Mouse (Mus musculus) small intestine, adult 2 months (tissue): Measurements from ENCODE around the gene Neurl3. TPM values are rescaled to one million over a fixed set of nuclear protein-coding genes. Genes with fewer than 3 reads are reported as not detected.
A peak's percentile ranks its signal among the peaks of the same experiment; 100 is the strongest.

Source experiments
- H3K27ac ChIP-seq: fragments of 200-500 bp; 2 replicates; pipeline ENCODE4 v1.5.1; 2012; ENCODE audit warnings: low read depth, low read length, control low read depth, inconsistent platforms; ENCODE audit not compliant: insufficient read depth
- H3K27me3 ChIP-seq: fragments of 200-500 bp; 2 replicates; pipeline ENCODE4 v1.6.1; 2012; ENCODE audit warnings: mild to moderate bottlenecking, moderate library complexity, low read length, inconsistent platforms; ENCODE audit not compliant: control insufficient read depth, insufficient read depth
- H3K36me3 ChIP-seq: fragments of 200-500 bp; 2 replicates; pipeline ENCODE4 v1.6.1; 2012; ENCODE audit warnings: mild to moderate bottlenecking, low read length, control low read depth, inconsistent platforms; ENCODE audit not compliant: control insufficient read depth, insufficient read depth
- H3K4me1 ChIP-seq: fragments of 200-500 bp; 2 replicates; pipeline ENCODE4 v1.6.1; 2012; ENCODE audit warnings: low read length, inconsistent platforms, mixed read lengths; ENCODE audit not compliant: control insufficient read depth, insufficient read depth, insufficient read length
- H3K4me3 ChIP-seq: fragments of 200-500 bp; 2 replicates; pipeline ENCODE4 v1.5.1; 2012; ENCODE audit warnings: low read depth, mild to moderate bottlenecking, control low read depth, inconsistent platforms, low read length, moderate library complexity
- CTCF ChIP-seq: fragments of 200-500 bp; IDR thresholded peaks from 2 replicates; pipeline ENCODE4 v1.5.1; 2012; ENCODE audit warnings: low read depth, mild to moderate bottlenecking, control low read depth, inconsistent platforms, low read length, moderate library complexity, mixed read lengths; ENCODE audit not compliant: insufficient replicate concordance, insufficient read length; ENCODE audit errors: extremely low read depth
- POLR2A ChIP-seq: fragments of 200-500 bp; IDR thresholded peaks from 2 replicates; pipeline ENCODE4 v1.6.1; 2012; ENCODE audit warnings: low read depth, mild to moderate bottlenecking, control low read depth, inconsistent platforms, low read length, moderate library complexity
- WGBS: fragments of 180-500 bp; shearing (Covaris S2); methylation state at CpG from one replicate; pipeline ENCODE4 v1.1.7; 2018; 5-methylcytosine and 5-hydroxymethylcytosine counted together
- polyA plus RNA-seq: library from polyadenylated mRNA; depleted of rRNA; stranded (reverse); fragments of >200 nt; gene quantifications from 2 replicates; pipeline ENCODE4 v1.2.3, GENCODE M21; 2012

Neurl3 gene
- polyA plus RNA-seq, 1 experiment, result 170 TPM

DNA sequence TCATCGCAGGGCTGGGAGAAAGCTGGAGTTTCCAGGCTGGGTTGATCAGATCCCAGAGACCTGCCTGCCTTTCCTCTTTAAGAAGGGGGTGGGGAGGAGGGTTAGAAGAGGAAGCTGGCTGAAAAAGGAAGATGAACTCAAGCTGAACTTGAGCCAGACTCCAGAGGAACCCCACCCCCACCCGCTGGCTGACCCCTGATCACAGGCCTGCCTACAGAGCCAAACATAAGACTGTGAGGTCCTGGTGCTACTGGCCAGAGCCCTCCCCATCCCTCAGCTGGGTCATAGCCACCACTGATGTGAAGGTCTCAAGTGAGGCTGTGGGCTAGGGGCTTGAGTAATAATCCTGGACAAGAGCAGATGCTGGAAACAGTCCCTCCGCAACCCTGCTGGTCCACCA, 3.8 kb downstream of the Neurl3 start:
- WGBS, result 31% methylated on average over 3 of the region's 3 CpGs

GRCm38 (mm10) chr1:36269121-36269795, 5.2 kb downstream of the Neurl3 start:
- H3K4me1 ChIP-seq, result peaks cover 37% of the 10 kb centered on the region
- 87% methylated on average over 54 of the region's 54 CpGs for WGBS

More for the DNA sequence above, 3.8 kb downstream of the Neurl3 start:
- no peaks in the 10 kb centered on the region for H3K27me3 ChIP-seq
- H3K27ac ChIP-seq, result peak overlapping the region; percentile 100
- peaks cover 43% of the 10 kb centered on the region for H3K4me1 ChIP-seq
- TF ChIP-seq POLR2A (peak; percentile 41; the same call in 1 of the 2 replicates), CTCF (no peak)
- peak overlapping the region; percentile 77 for H3K4me3 ChIP-seq
- peaks cover 54% of the 10 kb centered on the region for H3K36me3 ChIP-seq

GRCm38 (mm10) chr1:36267595-36267994, 6.9 kb downstream of the Neurl3 start:
- H3K36me3 ChIP-seq, result peaks cover 59% of the 10 kb centered on the region
- no peak for TF ChIP-seq CTCF
- TF ChIP-seq POLR2A, result no peak
- H3K4me1 ChIP-seq, result peaks cover 39% of the 10 kb centered on the region
- H3K4me3 ChIP-seq, result no peak overlapping the region
- no peaks in the 10 kb centered on the region for H3K27me3 ChIP-seq
- 98% methylated on average over 3 of the region's 3 CpGs for WGBS
- H3K27ac ChIP-seq, result no peak overlapping the region

More at GRCm38 (mm10) chr1:36269121-36269795, 5.2 kb downstream of the Neurl3 start:
- Histone ChIP-seq H3K4me3 (no peak overlapping the region), H3K36me3 (peaks cover 59% of the 10 kb centered on the region), H3K27ac (no peak overlapping the region), H3K27me3 (no peaks in the 10 kb centered on the region)
- no peak for TF ChIP-seq POLR2A
- TF ChIP-seq CTCF, result no peak

DNA sequence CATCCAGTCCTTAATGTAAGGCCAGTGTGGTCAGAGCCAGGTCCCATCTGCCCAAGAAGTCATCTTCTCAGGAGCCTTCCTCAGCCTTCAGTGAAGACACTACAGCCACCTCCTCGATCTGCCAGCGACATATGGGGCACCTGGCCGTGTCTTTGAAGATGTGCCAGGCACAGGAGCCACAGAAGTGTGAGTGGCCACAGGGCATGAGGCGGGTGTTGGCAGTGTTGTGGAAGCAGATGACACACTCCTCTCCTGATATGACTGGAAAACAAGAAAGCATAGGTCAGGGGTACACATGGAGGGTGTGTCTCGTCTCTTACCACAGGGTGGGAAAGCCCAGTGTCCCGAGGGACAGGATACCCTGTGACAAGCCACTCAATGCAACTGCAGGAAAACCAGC, 8.2 kb downstream of the Neurl3 start:
- peaks cover 57% of the 10 kb centered on the region for H3K36me3 ChIP-seq
- H3K27ac ChIP-seq, result 0 out of 2 replicates have a peak overlapping the region, but pooled peaks have one; percentile 5
- TF ChIP-seq CTCF (no peak), POLR2A (no peak)
- no peak overlapping the region for H3K4me3 ChIP-seq
- H3K27me3 ChIP-seq, result no peaks in the 10 kb centered on the region
- peaks cover 37% of the 10 kb centered on the region for H3K4me1 ChIP-seq
- WGBS, result 39% methylated on average over 6 of the region's 6 CpGs

- Histone ChIP-seq H3K27ac (peak overlapping the region; percentile 92), H3K4me3 (no peak overlapping the region), H3K4me1 (peaks cover 18% of the 10 kb centered on the region), H3K27me3 (no peaks in the 10 kb centered on the region), H3K36me3 (peaks cover 35% of the 10 kb centered on the region)
- WGBS, result 19% methylated on average over 13 of the region's 13 CpGs
- TF ChIP-seq CTCF (no peak), POLR2A (no peak)
Observed at GRCm38 (mm10) chr1:36263833-36264488, 10.5 kb downstream of the Neurl3 start.

GRCm38 (mm10) chr1:36261708-36262504, 12.6 kb downstream of the Neurl3 start:
- H3K4me1 ChIP-seq, result peaks cover 12% of the 10 kb centered on the region
- no peaks in the 10 kb centered on the region for H3K27me3 ChIP-seq
- TF ChIP-seq POLR2A (no peak), CTCF (no peak)
- H3K36me3 ChIP-seq, result peaks cover 16% of the 10 kb centered on the region
- peak overlapping the region; percentile 50 for H3K27ac ChIP-seq
- no peak overlapping the region for H3K4me3 ChIP-seq
- WGBS, result 73% methylated on average over 19 of the region's 19 CpGs
